Mouse (Mus musculus): Measurements from ENCODE around the gene Usp43. TPM values are rescaled to one million over a fixed set of nuclear protein-coding genes. Genes with fewer than 3 reads are reported as not detected.

Gene Usp43
- polyA plus RNA-seq, 1 experiment from 2014 or later, result 0.56 TPM

- H3K9ac ChIP-seq, result no peak overlapping the region
- peaks cover 20% of the 10 kb centered on the region for H3K27me3 ChIP-seq (ENCODE audit: control insufficient read depth, insufficient read depth, low read length)
- no peaks in the 10 kb centered on the region for H3K36me3 ChIP-seq (replicated peaks; ENCODE audit: control insufficient read depth, insufficient read depth)
- ATAC-seq (ENCODE audit: low FRiP score) (no peak), DNase-seq (ENCODE audit: low spot score) (no peak)
- no peak overlapping the region for H3K4me3 ChIP-seq (replicated peaks; ENCODE audit: low read length)
- 0 out of 2 replicates have a peak, but pooled peaks cover 4% of the 10 kb centered on the region for H3K4me1 ChIP-seq (replicated peaks; ENCODE audit: control insufficient read depth, insufficient read depth, low read length)
- WGBS, result 80% methylated on average over 3 of the region's 3 CpGs
- no peaks in the 10 kb centered on the region for H3K9me3 ChIP-seq (ENCODE audit: control insufficient read depth, low read length)
- no peak overlapping the region for H3K27ac ChIP-seq
- no peak overlapping the region for H3K4me2 ChIP-seq (replicated peaks)
Measured at GRCm38 (mm10) chr11:67917126-67917525, 4.8 kb downstream of the Usp43 start.

- no peaks in the 10 kb centered on the region for H3K9me3 ChIP-seq (ENCODE audit: control insufficient read depth, low read length)
Measured at GRCm38 (mm10) chr11:67911074-67911473, 10.9 kb downstream of the Usp43 start.

GRCm38 (mm10) chr11:67903756-67904155 is 18.2 kb downstream of the Usp43 start:
- Histone ChIP-seq H3K4me2 (replicated peaks) (no peak overlapping the region), H3K9ac (no peak overlapping the region), H3K4me3 (replicated peaks; ENCODE audit: low read length) (no peak overlapping the region), H3K27ac (no peak overlapping the region), H3K36me3 (replicated peaks; ENCODE audit: control insufficient read depth, insufficient read depth) (no peaks in the 10 kb centered on the region), H3K27me3 (ENCODE audit: control insufficient read depth, insufficient read depth, low read length) (no peaks in the 10 kb centered on the region), H3K4me1 (replicated peaks; ENCODE audit: control insufficient read depth, insufficient read depth, low read length) (no peaks in the 10 kb centered on the region), H3K9me3 (ENCODE audit: control insufficient read depth, low read length) (no peaks in the 10 kb centered on the region)
- ATAC-seq (ENCODE audit: low FRiP score), result no peak
- WGBS, result 91% methylated on average over 4 of the region's 4 CpGs
- DNase-seq (ENCODE audit: low spot score), result no peak

More at GRCm38 (mm10) chr11:67911074-67911473, 10.9 kb downstream of the Usp43 start:
- whole genome bisulfite sequencing, result 93% methylated on average over 5 of the region's 5 CpGs
- DNase-seq (ENCODE audit: low spot score) (no peak), ATAC-seq (ENCODE audit: low FRiP score) (no peak)
- no peak overlapping the region for H3K27ac ChIP-seq
- no peaks in the 10 kb centered on the region for H3K27me3 ChIP-seq (ENCODE audit: control insufficient read depth, insufficient read depth, low read length)
- H3K9ac ChIP-seq, result no peak overlapping the region
- H3K4me1 ChIP-seq (replicated peaks; ENCODE audit: control insufficient read depth, insufficient read depth, low read length), result no peaks in the 10 kb centered on the region
- no peak overlapping the region for H3K4me3 ChIP-seq (replicated peaks; ENCODE audit: low read length)
- no peaks in the 10 kb centered on the region for H3K36me3 ChIP-seq (replicated peaks; ENCODE audit: control insufficient read depth, insufficient read depth)
- H3K4me2 ChIP-seq (replicated peaks), result no peak overlapping the region

GRCm38 (mm10) chr11:67897064-67897560 is 24.8 kb downstream of the Usp43 start:
- Histone ChIP-seq H3K36me3 (replicated peaks; ENCODE audit: control insufficient read depth, insufficient read depth) (no peaks in the 10 kb centered on the region), H3K4me1 (replicated peaks; ENCODE audit: control insufficient read depth, insufficient read depth, low read length) (peaks cover 8% of the 10 kb centered on the region), H3K9me3 (ENCODE audit: control insufficient read depth, low read length) (no peaks in the 10 kb centered on the region), H3K4me2 (replicated peaks) (no peak overlapping the region), H3K27me3 (ENCODE audit: control insufficient read depth, insufficient read depth, low read length) (no peaks in the 10 kb centered on the region), H3K27ac (no peak overlapping the region), H3K4me3 (replicated peaks; ENCODE audit: low read length) (no peak overlapping the region), H3K9ac (no peak overlapping the region)
- ATAC-seq (ENCODE audit: low FRiP score) (no peak), DNase-seq (ENCODE audit: low spot score) (peak; percentile 36)
- WGBS, result 60% methylated on average over 8 of the region's 8 CpGs

GRCm38 (mm10) chr11:67895641-67896040 is 26.3 kb downstream of the Usp43 start:
- no peaks in the 10 kb centered on the region for H3K27me3 ChIP-seq (ENCODE audit: control insufficient read depth, insufficient read depth, low read length)
- H3K9me3 ChIP-seq (ENCODE audit: control insufficient read depth, low read length), result no peaks in the 10 kb centered on the region
- no peak overlapping the region for H3K27ac ChIP-seq
- 41% methylated on average over 7 of the region's 7 CpGs for WGBS
- H3K9ac ChIP-seq, result no peak overlapping the region
- H3K36me3 ChIP-seq (replicated peaks; ENCODE audit: control insufficient read depth, insufficient read depth), result no peaks in the 10 kb centered on the region
- peaks cover 8% of the 10 kb centered on the region for H3K4me1 ChIP-seq (replicated peaks; ENCODE audit: control insufficient read depth, insufficient read depth, low read length)
- ATAC-seq (ENCODE audit: low FRiP score), result no peak
- no peak overlapping the region for H3K4me2 ChIP-seq (replicated peaks)
- no peak overlapping the region for H3K4me3 ChIP-seq (replicated peaks; ENCODE audit: low read length)
- DNase-seq (ENCODE audit: low spot score), result no peak

- no peak overlapping the region for H3K4me3 ChIP-seq (replicated peaks; ENCODE audit: low read length)
- H3K36me3 ChIP-seq (replicated peaks; ENCODE audit: control insufficient read depth, insufficient read depth), result no peaks in the 10 kb centered on the region
- no peaks in the 10 kb centered on the region for H3K9me3 ChIP-seq (ENCODE audit: control insufficient read depth, low read length)
- H3K4me2 ChIP-seq (replicated peaks), result no peak overlapping the region
- H3K4me1 ChIP-seq (replicated peaks; ENCODE audit: control insufficient read depth, insufficient read depth, low read length), result no peaks in the 10 kb centered on the region
- DNase-seq (ENCODE audit: low spot score), result no peak
- WGBS, result 83% methylated on average over 5 of the region's 5 CpGs
- H3K27me3 ChIP-seq (ENCODE audit: control insufficient read depth, insufficient read depth, low read length), result no peaks in the 10 kb centered on the region
- ATAC-seq (ENCODE audit: low FRiP score), result no peak
- no peak overlapping the region for H3K27ac ChIP-seq
- no peak overlapping the region for H3K9ac ChIP-seq
Measured at GRCm38 (mm10) chr11:67888521-67888920, 33.4 kb downstream of the Usp43 start.

- WGBS, result 89% methylated on average over 2 of the region's 2 CpGs
Measured at GRCm38 (mm10) chr11:67885921-67886320, 36.0 kb downstream of the Usp43 start.

GRCm38 (mm10) chr11:67865521-67866197 is 56.3 kb downstream of the Usp43 start:
- Histone ChIP-seq H3K27me3 (ENCODE audit: control insufficient read depth, insufficient read depth, low read length) (no peaks in the 10 kb centered on the region), H3K9me3 (ENCODE audit: control insufficient read depth, low read length) (no peaks in the 10 kb centered on the region), H3K4me3 (replicated peaks; ENCODE audit: low read length) (no peak overlapping the region), H3K27ac (no peak overlapping the region), H3K4me1 (replicated peaks; ENCODE audit: control insufficient read depth, insufficient read depth, low read length) (peaks cover 4% of the 10 kb centered on the region; the same call in 1 of the 2 replicates), H3K36me3 (replicated peaks; ENCODE audit: control insufficient read depth, insufficient read depth) (no peaks in the 10 kb centered on the region), H3K4me2 (replicated peaks) (no peak overlapping the region), H3K9ac (no peak overlapping the region)
- ATAC-seq (ENCODE audit: low FRiP score), result no peak
- WGBS, result 89% methylated on average over 9 of the region's 9 CpGs
- DNase-seq (ENCODE audit: low spot score), result no peak

More at GRCm38 (mm10) chr11:67885921-67886320, 36.0 kb downstream of the Usp43 start:
- H3K36me3 ChIP-seq (replicated peaks; ENCODE audit: control insufficient read depth, insufficient read depth), result no peaks in the 10 kb centered on the region
- no peak overlapping the region for H3K4me2 ChIP-seq (replicated peaks)
- no peak overlapping the region for H3K27ac ChIP-seq
- H3K4me1 ChIP-seq (replicated peaks; ENCODE audit: control insufficient read depth, insufficient read depth, low read length), result no peaks in the 10 kb centered on the region
- DNase-seq (ENCODE audit: low spot score) (no peak), ATAC-seq (ENCODE audit: low FRiP score) (no peak)
- H3K27me3 ChIP-seq (ENCODE audit: control insufficient read depth, insufficient read depth, low read length), result no peaks in the 10 kb centered on the region
- no peak overlapping the region for H3K4me3 ChIP-seq (replicated peaks; ENCODE audit: low read length)
- H3K9me3 ChIP-seq (ENCODE audit: control insufficient read depth, low read length), result no peaks in the 10 kb centered on the region
- H3K9ac ChIP-seq, result no peak overlapping the region

GRCm38 (mm10) chr11:67865100-67865499 is 56.9 kb downstream of the Usp43 start:
- ATAC-seq (ENCODE audit: low FRiP score), result no peak
- Histone ChIP-seq H3K9me3 (ENCODE audit: control insufficient read depth, low read length) (no peaks in the 10 kb centered on the region), H3K27ac (no peak overlapping the region), H3K27me3 (ENCODE audit: control insufficient read depth, insufficient read depth, low read length) (no peaks in the 10 kb centered on the region), H3K4me2 (replicated peaks) (no peak overlapping the region), H3K36me3 (replicated peaks; ENCODE audit: control insufficient read depth, insufficient read depth) (no peaks in the 10 kb centered on the region), H3K4me1 (replicated peaks; ENCODE audit: control insufficient read depth, insufficient read depth, low read length) (peaks cover 4% of the 10 kb centered on the region; the same call in 1 of the 2 replicates), H3K4me3 (replicated peaks; ENCODE audit: low read length) (no peak overlapping the region), H3K9ac (no peak overlapping the region)
- DNase-seq (ENCODE audit: low spot score), result no peak
- WGBS, result 86% methylated on average over 5 of the region's 5 CpGs
